Mouse (Mus musculus) T-cell, adult 2 months (primary cell): ENCODE measurements around the gene Zscan12.
"Not testable (repeated sequence)": the region's sequence is repeated elsewhere in the genome, so short reads cannot be mapped to it uniquely, and the experiment has no call there.

Experiments used
- DNase-seq: peaks from one replicate; pipeline ENCODE4 v3.0.0; 2022; ENCODE audit warnings: low spot score

Gene Zscan12

DNA sequence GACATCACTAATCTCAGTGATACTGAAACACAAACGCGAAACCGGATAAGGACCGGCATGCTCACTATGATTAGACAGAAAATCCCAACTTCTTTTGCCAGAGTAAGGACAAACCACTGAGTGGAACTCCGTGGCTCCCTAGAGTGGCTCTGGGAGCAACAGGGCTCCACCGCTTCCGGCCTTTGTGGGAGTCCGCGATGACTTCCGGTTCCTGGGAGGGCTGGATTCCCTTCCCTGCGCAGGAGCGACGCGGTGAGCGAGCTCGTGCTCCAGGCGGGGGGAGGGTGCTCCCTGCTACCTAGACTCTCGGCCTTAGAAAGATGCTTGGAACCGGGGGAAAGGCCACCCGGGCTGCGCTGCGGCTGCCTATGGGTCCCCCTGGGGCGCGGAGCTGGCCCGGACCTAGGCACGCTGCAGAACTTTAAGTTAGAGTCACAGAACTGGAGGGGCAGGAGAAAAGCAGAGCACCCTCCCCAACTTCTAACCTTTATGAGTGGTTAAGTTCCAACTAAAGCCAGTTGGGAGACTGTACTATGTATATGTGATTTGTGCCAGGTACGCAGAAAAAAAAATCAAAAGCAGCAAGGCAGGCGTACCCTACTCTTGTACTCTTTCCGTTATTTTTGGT lies at the start of gene Zscan12:
Gene Zscan12 (plus strand): TSS at position 200 of the 628 bp plus-strand sequence.
- DNase-seq = peak; percentile 78

DNA sequence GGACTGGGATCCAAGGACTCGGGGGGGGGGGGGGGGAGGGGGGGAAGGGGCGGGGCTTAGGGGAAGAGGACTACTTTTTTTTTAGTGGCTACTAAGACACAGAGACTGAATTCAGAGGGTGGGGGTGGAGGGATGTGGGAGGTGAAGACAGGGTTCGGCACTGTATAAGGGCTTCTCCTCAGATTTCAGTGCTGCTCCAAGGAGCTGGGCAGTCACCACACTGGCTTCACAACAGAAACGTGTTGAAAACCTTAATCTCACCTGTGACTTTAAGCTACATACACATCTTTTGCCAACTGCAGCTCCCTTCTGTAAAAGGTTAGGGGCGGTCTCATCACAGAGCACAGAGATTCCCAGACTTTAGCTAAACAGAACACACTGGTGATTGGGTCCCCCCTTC lies 49.8 kb upstream of the Zscan12 start:
- no peak for DNase-seq

DNA sequence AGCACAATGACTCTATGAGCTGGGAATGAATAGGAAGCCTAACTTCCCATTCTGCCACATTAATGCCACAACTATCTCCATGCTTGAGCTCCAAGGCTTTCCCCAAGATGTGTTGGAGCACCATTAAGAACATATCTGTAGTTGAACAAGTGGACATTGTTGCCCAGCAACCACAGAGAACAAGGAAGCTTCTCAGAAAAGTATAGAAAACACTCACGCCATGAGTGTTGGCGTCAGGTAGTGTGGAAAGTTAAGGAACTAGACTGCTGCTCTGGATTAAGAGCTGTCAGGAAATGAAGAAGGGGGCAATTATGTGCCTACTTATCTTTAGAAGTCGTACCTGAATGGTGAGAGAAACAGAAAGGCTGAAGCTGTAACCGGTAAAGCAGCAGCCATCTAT lies 48.7 kb upstream of the Zscan12 start:
- no peak for DNase-seq

DNA sequence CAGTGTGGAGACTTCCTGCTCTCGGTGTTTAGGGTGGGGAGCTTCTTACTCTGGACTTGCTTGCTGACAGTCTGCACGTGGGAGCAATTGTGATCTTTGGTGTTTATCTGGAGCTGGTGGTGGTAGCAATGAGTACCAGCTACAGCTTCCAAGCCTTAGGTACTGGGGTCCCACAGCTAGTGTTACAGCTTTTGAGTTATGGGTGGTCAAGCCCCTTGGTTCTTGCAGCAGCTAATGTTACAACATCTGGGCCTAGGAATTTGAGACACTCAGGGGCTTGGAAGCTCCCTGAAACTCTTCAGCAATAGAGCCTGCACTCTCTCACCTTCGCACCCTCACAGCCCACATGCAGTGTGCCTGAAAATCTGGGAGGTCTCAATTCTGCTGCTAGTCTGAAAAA lies 42.4 kb upstream of the Zscan12 start:
- DNase-seq = no peak

DNA sequence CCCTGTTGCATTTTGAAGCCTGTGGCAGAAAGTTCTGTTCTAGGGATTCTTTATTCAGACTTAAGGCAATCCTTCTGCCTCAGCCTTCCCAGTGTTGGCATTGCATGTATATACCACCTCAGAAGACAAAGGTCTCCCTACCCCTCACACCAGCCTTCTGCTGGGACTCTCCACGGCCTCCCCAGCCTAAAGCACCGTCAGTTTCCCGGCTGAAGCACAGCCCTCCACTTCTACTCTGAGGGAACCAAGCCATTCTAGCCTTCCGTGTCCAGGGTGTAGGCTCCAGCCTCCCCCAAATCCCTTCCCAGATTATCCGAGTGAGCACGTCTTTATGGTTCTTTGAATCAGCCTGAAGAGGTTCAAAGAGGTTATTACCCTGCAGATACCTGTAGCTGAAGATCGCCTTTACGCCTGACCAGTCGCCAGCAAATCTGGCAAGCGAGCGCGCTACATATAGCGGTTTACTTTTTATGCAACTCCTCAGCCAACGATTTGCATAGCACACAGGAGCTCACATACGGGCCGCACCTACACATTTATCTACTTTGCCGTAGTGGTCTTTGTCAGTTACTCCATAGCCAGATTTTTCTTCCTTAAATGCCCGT lies 40.6 kb upstream of the Zscan12 start:
- DNase-seq = no peak

DNA sequence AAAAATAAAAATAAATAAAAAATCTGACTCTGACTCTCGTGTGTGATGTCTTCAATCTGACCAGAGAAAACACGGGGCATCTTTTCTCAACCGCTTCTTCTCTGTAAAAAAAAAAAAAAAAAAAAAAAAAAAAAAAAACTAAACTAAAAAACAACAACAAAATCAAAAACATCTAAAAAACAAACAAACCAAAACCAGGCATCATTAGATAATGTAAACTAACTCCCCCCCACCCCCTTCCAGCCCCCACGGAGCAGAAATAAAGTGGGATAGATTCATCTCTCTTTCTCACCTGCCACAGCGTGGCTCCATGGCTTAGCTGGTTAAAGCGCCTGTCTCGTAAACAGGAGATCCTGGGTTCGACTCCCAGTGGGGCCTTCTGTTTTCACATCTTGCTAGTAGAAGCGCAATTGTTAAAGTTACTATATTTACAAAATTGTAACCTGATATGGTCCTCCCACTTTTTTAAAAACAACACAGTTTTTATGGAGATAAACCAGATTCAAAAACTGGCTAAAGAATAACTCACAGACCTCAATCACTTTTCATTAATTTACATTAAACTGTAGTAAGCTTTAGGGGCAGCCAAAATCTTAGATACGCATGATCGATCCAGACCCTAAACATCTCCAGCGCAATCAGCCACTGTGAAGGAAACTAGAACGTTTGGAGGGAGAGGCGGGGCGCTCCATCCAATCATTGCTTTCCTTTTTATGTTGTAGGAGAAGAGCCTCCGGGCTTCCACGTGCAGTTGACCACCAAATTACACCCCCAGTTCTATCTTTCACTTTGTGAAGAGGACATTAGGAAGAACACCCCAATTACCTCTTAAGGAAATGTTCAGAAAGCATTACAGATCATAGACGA lies 39.9 kb upstream of the Zscan12 start:
- DNase-seq = no peak

DNA sequence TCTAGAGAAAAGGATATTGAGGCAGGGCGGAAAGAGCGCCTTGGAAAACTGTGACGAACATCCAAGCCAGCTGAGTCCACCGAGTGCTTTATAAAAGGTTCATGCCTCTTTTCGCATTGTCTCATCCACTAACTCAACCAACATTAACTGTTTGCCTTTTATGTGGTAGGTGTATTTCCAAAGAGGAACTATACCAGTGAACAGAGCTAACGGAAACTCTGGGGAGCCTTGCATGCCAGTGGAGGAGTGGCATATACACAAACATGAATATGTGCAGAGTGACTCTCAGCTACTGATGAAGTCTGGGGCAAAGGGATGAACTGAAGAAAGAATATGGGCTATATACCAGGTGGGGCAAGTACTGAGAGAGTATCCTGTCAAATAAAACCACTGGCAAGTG lies 39.2 kb upstream of the Zscan12 start:
- no peak for DNase-seq

DNA sequence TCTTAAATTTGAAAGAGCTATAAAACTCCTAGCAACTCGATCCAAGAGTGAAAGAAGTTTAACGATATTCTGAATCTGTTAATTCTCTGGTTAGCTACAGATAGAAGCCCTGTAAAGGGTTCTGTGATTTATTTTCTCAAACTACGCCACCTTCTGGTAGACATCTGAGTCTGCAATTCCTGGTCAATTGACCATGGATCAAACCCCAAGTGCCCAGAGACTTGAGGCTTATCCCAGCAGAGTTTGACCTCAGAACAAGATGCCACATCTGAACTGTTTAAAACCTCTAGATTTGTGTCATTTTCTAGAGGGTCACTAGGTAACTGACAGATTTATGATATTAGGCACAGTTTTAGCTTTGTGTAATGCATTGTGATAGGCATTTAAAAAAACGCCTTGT lies 36.4 kb upstream of the Zscan12 start:
- no peak for DNase-seq

DNA sequence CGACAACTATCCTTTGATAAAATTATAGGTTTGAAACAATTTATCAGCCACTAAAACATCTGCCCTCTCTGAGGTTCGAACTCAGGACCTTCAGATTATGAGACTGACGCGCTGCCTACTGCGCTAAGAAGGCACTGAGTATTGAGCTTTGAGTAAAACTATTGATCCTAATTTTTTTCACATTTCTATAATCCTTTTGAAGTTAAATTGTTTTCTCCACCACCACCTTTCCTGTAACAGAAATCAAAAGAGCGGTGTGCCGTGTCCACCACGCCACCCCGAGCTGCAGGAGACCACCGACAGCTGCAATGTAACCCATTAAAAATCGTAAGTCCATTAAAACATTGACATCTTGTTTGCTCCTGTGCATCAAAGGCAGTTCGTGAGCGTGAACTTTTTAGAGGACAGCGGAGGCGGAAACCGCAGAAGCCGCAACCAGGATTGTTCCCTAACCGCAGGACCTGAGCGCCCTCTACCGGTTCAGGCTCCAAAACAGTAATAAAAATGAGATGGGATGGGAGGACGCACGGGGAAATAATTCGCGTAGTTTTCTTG lies 35.9 kb upstream of the Zscan12 start:
- DNase-seq = peak; percentile 25

DNA sequence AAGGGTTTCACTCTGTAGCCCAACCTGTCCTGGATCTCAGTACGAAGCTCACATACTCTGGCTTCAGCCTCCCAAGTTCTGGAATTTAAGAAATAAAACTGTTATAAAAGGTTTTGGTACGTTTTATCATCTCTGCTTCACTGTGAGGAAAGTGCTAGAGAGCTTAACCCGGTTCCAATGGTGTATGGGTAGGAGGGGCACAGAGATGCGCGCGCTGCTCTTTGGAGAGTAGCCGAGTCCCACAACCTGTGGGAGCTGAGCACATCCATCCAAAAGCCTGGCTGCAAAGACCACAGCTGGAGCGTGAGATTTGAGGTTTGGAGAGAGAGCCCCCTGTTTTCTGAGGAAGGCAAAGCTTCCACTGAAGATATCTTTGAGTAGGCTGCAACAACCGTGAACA lies 35.2 kb upstream of the Zscan12 start:
- no peak for DNase-seq

DNA sequence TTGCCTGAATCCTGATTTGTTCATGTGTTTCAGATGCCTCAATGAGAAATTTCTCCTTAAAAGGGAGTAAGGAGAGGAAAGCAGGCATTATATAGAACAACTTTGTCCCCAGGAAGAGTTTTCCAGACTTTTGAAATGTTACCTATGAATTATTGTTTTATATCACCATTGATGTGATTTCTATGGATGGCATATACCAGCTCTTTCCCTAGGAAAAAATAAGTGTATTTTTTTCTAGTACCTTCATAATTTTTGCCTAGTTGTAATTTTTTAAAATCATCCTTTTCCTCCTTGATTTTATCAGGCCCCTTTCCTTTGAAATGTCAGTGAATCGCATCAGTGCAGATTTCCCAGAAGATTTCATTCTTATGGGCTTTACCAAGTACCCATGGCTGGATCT lies 16.0 kb upstream of the Zscan12 start, which contains the start of gene Olfr1367:
Gene Olfr1367 (plus strand): TSS at position 301 of the 400 bp plus-strand sequence.
- no peak for DNase-seq

DNA sequence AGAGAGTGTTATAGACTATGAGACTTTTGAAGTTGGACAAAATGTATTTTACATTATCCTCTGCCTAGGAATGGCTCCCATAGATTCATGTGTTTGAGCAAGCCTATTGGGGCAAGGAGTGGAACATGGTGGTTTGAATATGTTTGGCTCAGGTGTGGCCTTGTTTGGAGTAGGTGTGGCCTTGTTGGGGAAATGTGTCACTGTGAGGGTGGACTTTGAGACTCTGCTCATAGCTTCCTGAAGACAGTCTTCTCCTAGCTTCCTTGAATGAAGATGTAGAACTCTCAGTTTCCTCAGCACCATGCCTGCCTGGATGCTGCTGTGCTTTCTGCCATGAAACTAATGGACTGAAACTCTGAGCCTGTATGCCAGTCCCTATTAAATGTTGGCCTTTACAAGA lies 12.0 kb upstream of the Zscan12 start:
- DNase-seq = no peak

DNA sequence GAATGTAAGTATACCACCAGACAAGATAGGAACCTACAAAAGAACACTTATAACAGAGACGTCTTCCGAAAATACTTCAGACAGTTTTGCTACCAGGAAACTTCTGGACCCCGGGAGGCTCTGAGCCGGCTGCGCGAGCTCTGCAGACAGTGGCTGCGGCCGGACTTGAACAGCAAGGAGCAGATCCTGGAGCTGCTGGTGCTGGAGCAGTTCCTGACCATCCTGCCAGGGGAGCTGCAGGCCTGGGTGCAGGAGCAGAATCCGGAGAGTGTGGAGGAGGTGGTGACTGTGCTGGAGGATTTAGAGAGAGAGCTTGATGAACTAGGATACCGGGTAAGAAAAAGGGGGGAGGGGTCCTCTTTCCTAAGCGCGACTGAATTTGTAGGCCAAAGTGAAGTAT lies 1.1 kb downstream of the Zscan12 start:
- no peak for DNase-seq

DNA sequence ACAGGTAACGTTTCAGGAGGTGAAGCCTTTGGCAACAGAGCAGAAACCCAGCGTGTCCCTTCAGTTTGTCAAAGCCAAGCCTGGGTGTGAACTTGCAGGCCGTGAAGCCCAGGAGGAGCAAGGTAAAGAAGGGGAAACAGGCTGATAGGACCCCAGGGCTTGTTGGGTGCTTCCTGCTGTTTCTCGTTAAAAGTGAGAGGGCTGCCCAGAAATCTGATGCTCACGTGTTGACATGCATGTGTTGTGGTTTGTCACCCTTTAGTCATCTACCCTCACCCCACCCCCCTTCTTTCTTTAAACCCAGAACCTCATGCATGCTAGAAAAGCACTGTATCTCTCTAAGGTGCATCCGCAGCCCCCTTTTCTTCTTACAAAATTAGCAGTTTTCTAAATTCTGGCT lies 4.0 kb downstream of the Zscan12 start:
- peak; percentile 70 for DNase-seq

DNA sequence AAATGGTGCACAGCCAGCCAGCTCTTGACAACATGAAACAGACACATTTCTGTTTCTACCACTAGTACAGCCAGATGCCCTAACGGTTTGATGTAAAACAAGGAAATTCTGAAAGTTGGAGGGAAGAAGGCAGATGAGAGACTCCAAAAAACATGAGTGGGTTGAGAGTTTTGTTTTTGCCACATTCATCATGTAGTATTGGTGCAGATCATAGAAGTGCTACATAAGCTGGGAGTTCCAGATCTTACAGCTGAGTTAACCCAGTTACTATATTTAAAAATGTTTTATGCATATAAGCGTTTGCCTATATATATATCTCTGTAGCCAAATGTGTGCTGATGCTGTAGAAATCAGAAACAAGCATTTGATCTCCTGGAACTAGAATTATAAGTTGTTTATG lies 10.1 kb downstream of the Zscan12 start:
- DNase-seq = no peak

DNA sequence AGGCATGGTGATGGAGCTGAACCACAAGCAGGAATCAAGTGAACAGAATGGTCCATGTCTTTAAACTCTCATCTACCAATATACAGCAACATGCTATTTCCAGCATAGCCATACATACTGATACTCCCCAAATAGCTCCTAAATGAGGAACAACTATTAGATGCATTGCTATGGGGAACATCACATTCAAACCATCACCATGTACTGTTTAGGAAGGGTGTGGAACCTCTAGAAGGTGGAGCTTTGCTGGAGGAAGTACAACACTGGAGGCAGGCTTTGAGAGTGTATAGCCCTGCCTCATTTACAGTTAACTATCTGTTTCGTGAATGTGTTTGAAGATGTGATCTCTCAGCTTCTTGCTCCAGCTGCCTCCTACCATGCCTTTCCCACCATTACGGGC lies 15.2 kb downstream of the Zscan12 start:
- no peak for DNase-seq

DNA sequence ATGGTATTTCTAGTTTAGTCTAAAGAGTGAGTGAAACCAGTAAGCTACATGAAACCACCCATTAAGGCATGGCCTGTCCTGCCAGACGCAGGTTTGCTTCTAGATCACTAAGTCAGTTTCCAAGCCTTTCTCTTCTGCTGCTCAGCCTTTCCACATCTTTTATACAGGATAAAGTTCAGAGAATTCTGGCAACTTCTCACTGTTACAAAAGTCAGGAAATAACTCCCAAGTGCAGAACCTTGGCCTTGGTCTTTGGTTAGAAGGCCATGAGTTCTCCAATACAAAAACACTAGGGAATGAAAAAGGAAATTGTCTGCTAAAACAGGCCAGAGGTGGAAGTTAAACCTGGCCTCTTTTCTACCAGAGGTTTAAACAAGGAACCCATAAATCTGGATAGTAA lies 32.6 kb downstream of the Zscan12 start:
- DNase-seq = no peak

DNA sequence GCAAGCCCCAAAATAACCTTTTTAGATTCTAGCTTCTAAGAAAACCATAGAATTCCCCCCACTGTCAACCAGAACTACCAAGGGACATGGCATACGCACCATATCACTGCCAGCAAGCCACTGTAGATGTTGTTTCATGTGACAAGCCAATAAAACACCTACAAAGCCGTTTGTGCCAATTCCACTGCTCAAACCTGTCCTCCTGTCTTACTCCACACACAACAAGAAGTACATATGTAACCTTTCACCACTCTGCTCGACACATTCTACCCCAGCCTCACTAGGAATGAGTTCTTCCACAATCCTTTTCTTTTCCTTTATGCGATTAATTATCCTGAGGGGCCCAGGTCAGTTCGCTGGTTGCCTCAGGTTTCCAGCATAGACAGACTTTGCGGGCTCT lies 33.0 kb downstream of the Zscan12 start:
- DNase-seq = no peak

DNA sequence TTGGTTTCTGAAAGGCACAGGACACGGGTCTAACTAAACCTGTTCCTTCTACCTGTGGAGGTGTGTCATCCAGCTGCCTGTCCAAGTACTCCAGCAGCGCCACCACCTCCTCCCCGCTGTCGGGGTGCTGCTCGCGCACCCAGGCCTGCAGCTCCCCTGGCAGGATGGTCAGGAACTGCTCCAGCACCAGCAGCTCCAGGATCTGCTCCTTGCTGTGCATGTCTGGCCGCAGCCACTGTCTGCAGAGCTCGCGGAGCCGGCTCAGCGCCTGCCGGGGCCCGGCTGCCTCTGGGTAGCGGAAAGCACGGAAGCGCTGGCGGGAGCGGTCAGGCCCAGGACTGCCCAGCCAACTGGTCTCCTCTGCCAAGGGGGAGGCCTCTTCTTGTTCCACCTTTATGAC lies 33.4 kb downstream of the Zscan12 start:
- not testable (repeated sequence) for DNase-seq

DNA sequence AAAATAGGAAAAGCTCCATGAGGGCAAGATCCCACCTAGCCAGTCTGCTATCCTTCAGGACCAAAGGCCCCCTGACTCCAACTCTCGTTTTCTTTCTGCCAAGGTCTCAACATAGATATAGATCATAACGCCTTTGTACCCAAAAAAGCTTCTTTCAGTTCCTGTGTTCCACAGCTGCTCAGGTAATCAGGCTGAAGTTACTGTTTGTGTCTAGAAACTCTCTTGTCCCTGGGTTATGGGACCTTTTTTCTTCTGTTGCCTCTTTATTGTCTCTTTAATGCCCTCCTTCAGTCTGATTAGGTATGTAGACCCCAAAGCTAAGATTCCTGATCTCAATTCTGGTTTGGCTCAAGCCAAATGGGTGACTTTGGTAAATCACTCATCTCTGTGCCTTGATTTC lies 34.9 kb downstream of the Zscan12 start:
- DNase-seq = no peak

DNA sequence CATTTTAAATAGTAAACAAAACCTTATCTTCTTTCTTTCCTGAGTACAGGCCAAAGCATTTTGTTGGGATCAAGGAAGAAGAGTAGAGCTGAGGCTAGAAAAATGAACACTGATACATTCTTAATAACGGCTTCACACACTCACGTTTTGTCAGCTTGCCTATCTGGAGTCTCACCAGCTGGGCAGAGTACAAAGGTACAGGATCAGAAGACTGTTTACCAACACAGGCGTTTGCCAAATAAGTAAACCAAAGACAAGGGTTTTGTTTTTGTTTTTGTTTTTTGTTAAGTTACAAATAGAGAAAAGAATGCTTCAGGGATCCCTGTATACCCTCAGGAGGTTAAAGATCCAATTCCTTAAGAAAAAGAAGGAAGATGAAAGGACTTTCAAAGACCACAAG lies 38.5 kb downstream of the Zscan12 start:
- DNase-seq = no peak

DNA sequence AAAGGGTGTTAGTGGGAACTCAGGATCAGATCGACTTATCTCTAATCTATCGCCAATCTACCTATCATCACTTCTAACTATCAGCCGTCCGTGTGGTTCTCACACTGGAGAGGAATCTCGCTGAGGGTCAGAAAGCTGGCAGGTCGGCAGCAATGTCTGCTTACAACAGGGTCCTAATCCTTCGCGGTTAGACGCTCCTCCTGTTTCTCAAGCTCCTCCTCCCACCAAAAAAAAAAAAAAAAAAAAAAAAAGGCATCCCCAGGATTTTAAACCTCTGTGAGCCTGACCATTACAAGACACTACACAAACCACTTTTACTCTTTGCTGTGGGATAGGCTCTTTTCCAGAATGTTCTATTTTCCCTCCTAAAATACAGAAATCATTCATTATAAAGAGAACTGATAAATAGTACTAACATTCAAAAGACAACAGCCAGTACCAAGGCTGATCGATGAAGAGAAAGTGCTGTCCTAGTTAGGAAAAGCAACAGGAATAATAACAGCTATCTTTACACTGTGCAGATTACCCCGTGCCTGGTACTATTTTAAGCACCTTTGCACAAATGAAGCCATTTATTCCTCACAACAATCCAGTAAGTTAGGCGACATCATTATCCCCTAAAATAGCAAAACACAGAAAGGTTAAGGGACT lies 39.1 kb downstream of the Zscan12 start:
- no peak for DNase-seq
